Mouse (Mus musculus) thymus, postnatal 36 days (tissue): ENCODE results near the gene Dctn3.
"Not testable (repeated sequence)": the region's sequence is repeated elsewhere in the genome, so short reads cannot be mapped to it uniquely, and the experiment has no call there.

ENCODE experiments used
- DNase-seq, 2 experiments: peaks; one replicate each; pipeline ENCODE4 v3.0.0; 2022; ENCODE audit warnings: mixed read lengths in 2 of 2

Gene Dctn3

GRCm38 (mm10) chr4:41737602-41738255 lies 14.8 kb upstream of the Dctn3 start:
- DNase-seq: peak; percentile 76 to 80

- DNase-seq: peak; percentile 61 to 74
Measured at GRCm38 (mm10) chr4:41731052-41731765, 8.2 kb upstream of the Dctn3 start, which contains the start of gene Arid3c. Gene Arid3c (minus strand): TSS chr4:41731142.

GRCm38 (mm10) chr4:41726826-41727621 lies 4.1 kb upstream of the Dctn3 start:
- DNase-seq: no peak

GRCm38 (mm10) chr4:41716834-41717233 lies 6.1 kb downstream of the Dctn3 start:
- no peak for DNase-seq

- peak in 1 of 2 experiments; percentile 42 for DNase-seq
Measured at GRCm38 (mm10) chr4:41715596-41715995, 7.4 kb downstream of the Dctn3 start.

GRCm38 (mm10) chr4:41715082-41715481 lies 7.9 kb downstream of the Dctn3 start:
- no peak for DNase-seq

- DNase-seq: peak; percentile 38 to 41
Measured at GRCm38 (mm10) chr4:41714276-41714675, 8.7 kb downstream of the Dctn3 start.

GRCm38 (mm10) chr4:41713197-41714067 lies 9.5 kb downstream of the Dctn3 start, which contains the start of gene Rpp25l:
Gene Rpp25l (minus strand): TSS chr4:41713534.
- peak; percentile 82 to 88 for DNase-seq

GRCm38 (mm10) chr4:41712421-41713196 lies 10.4 kb downstream of the Dctn3 start:
- no peak for DNase-seq

- DNase-seq: no peak
Measured at GRCm38 (mm10) chr4:41711705-41712375, 11.1 kb downstream of the Dctn3 start.

GRCm38 (mm10) chr4:41710229-41710628 lies 12.7 kb downstream of the Dctn3 start:
- DNase-seq: no peak

GRCm38 (mm10) chr4:41708192-41708745 lies 14.7 kb downstream of the Dctn3 start:
- DNase-seq: no peak

GRCm38 (mm10) chr4:41707011-41707535 lies 15.9 kb downstream of the Dctn3 start:
- peak; percentile 73 to 76 for DNase-seq

GRCm38 (mm10) chr4:41705922-41706754 lies 16.8 kb downstream of the Dctn3 start:
- no peak for DNase-seq

GRCm38 (mm10) chr4:41704651-41705050 lies 18.3 kb downstream of the Dctn3 start:
- no peak for DNase-seq

GRCm38 (mm10) chr4:41702226-41702625 lies 20.7 kb downstream of the Dctn3 start:
- DNase-seq: not testable (repeated sequence)

GRCm38 (mm10) chr4:41700224-41700623 lies 22.7 kb downstream of the Dctn3 start:
- not testable (repeated sequence) for DNase-seq

GRCm38 (mm10) chr4:41699783-41700182 lies 23.2 kb downstream of the Dctn3 start, which contains the start of gene Il11ra1:
Gene Il11ra1 (plus strand): TSS chr4:41699989.
- not testable (repeated sequence) for DNase-seq

- not testable (repeated sequence) for DNase-seq
Measured at GRCm38 (mm10) chr4:41698421-41699016, 24.5 kb downstream of the Dctn3 start.
